Mouse (Mus musculus) liver, postnatal 0 days (tissue): ENCODE data around the gene Erf. TPM values are rescaled to one million over a fixed set of nuclear protein-coding genes. Genes with fewer than 3 reads are reported as not detected.

Source experiments
- ATAC-seq: fragments of 200-750 bp; cut with Nextera tagmentation; 2 replicates; pipeline ENCODE4 v1.8.0; 2017; ENCODE audit warnings: mild to moderate bottlenecking, moderate library complexity
- DNase-seq: peaks from one replicate; pipeline ENCODE4 v3.0.0-alpha.2; 2016
- H3K27ac ChIP-seq: fragments of 300-500 bp; sonication (generic); 2 replicates; pipeline ENCODE4 v1.5.1; 2014; ENCODE audit warnings: antibody characterized with exemption, moderate library complexity, mild to moderate bottlenecking, low read depth
- H3K27me3 ChIP-seq: fragments of 300-500 bp; sonication (generic); 2 replicates; pipeline ENCODE4 v1.6.1; 2014; ENCODE audit warnings: low read length, control low read depth, mixed read lengths; ENCODE audit not compliant: insufficient read depth
- H3K36me3 ChIP-seq: fragments of 300-500 bp; sonication (generic); replicated peaks from 2 replicates; pipeline ENCODE4 v1.6.1; 2014; ENCODE audit warnings: mild to moderate bottlenecking, control low read depth, low read length, moderate library complexity, mixed read lengths; ENCODE audit not compliant: insufficient read depth
- H3K4me1 ChIP-seq: fragments of 300-500 bp; sonication (generic); 2 replicates; pipeline ENCODE4 v1.6.1; 2014; ENCODE audit warnings: antibody characterized with exemption, mild to moderate bottlenecking, control low read depth; ENCODE audit not compliant: insufficient read depth
- H3K4me2 ChIP-seq: fragments of 300-500 bp; sonication (generic); 2 replicates; pipeline ENCODE4 v1.6.1; 2014; ENCODE audit warnings: low read depth, mild to moderate bottlenecking, low read length, moderate library complexity, mixed read lengths
- H3K4me3 ChIP-seq: fragments of 300-500 bp; sonication (generic); 2 replicates; pipeline ENCODE4 v1.5.1; 2014; ENCODE audit warnings: low read depth, low read length
- H3K9ac ChIP-seq: fragments of 300-500 bp; sonication (generic); replicated peaks from 2 replicates; pipeline ENCODE4 v1.6.1; 2014; ENCODE audit warnings: mild to moderate bottlenecking, moderate library complexity
- H3K9me3 ChIP-seq: fragments of 300-500 bp; sonication (generic); 2 replicates; pipeline ENCODE4 v1.6.1; 2016; ENCODE audit warnings: mild to moderate bottlenecking, control low read depth, low read length, mixed read lengths
- CTCF ChIP-seq: sonication (generic); IDR thresholded peaks from 2 replicates; pipeline ENCODE4 v1.5.1; 2016; ENCODE audit warnings: antibody characterized with exemption, low read depth
- EP300 ChIP-seq: IDR thresholded peaks from 2 replicates; pipeline ENCODE4 v1.6.1; 2016; ENCODE audit warnings: antibody characterized with exemption, low read depth, mild to moderate bottlenecking
- WGBS: fragments of 180-500 bp; shearing (Covaris S2); extraction: QIAGEN DNeasy Blood & Tissue Kit; methylation state at CpG from one replicate; pipeline ENCODE4 v1.1.7; 2014; ENCODE audit not compliant: insufficient replicate concordance; 5-methylcytosine and 5-hydroxymethylcytosine counted together
- polyA plus RNA-seq: library from polyadenylated mRNA; unstranded; fragments of >200 nt; fragmentation: Nextera tagmentation; extraction: Ambion mirVana; gene quantifications from 2 replicates; pipeline ENCODE4 v1.2.1, GENCODE M21; 2015

The Erf gene
- polyA plus RNA-seq, 1 experiment from 2014 or later: 4.6 TPM

- Histone ChIP-seq H3K27ac (no peak overlapping the region), H3K36me3 (peaks cover 20% of the 10 kb centered on the region), H3K4me2 (peak overlapping the region; percentile 26; the same call in 1 of the 2 replicates), H3K27me3 (no peaks in the 10 kb centered on the region), H3K4me3 (no peak overlapping the region), H3K4me1 (peaks cover 49% of the 10 kb centered on the region), H3K9ac (no peak overlapping the region), H3K9me3 (no peaks in the 10 kb centered on the region)
- TF ChIP-seq CTCF (no peak), EP300 (no peak)
- 92% methylated on average over 36 of the region's 38 CpGs for WGBS
- no peak for DNase-seq
- ATAC-seq: no peak
Measured at GRCm38 (mm10) chr7:25272445-25273258, 22.1 kb upstream of the Erf start.

GRCm38 (mm10) chr7:25271651-25272444, 21.3 kb upstream of the Erf start:
- 95% methylated on average over 28 of the region's 30 CpGs for WGBS
- H3K9me3 ChIP-seq: no peaks in the 10 kb centered on the region
- H3K9ac ChIP-seq: no peak overlapping the region
- ATAC-seq (no peak), DNase-seq (peak; percentile 15)
- H3K4me1 ChIP-seq: peaks cover 48% of the 10 kb centered on the region
- H3K36me3 ChIP-seq: peaks cover 20% of the 10 kb centered on the region
- no peak overlapping the region for H3K4me2 ChIP-seq
- TF ChIP-seq CTCF (no peak), EP300 (no peak)
- no peak overlapping the region for H3K27ac ChIP-seq
- H3K4me3 ChIP-seq: no peak overlapping the region
- no peaks in the 10 kb centered on the region for H3K27me3 ChIP-seq

- Histone ChIP-seq H3K27me3 (no peaks in the 10 kb centered on the region), H3K36me3 (peaks cover 20% of the 10 kb centered on the region), H3K9me3 (no peaks in the 10 kb centered on the region), H3K4me3 (no peak overlapping the region), H3K4me1 (peaks cover 52% of the 10 kb centered on the region), H3K27ac (no peak overlapping the region), H3K9ac (no peak overlapping the region), H3K4me2 (no peak overlapping the region)
- 91% methylated on average over 28 of the region's 35 CpGs for WGBS
- no peak for ATAC-seq
- peak; percentile 26 for DNase-seq
- TF ChIP-seq CTCF (no peak), EP300 (no peak)
Measured at GRCm38 (mm10) chr7:25270652-25271633, 20.4 kb upstream of the Erf start.

- TF ChIP-seq CTCF (no peak), EP300 (no peak)
- Histone ChIP-seq H3K9ac (peak overlapping the region; percentile 92), H3K4me2 (peak overlapping the region; percentile 90), H3K9me3 (no peaks in the 10 kb centered on the region), H3K36me3 (peaks cover 18% of the 10 kb centered on the region), H3K4me1 (peaks cover 45% of the 10 kb centered on the region), H3K27me3 (no peaks in the 10 kb centered on the region), H3K4me3 (peak overlapping the region; percentile 87), H3K27ac (peak overlapping the region; percentile 94; the same call in 1 of the 2 replicates)
- WGBS: 50% methylated on average over 8 of the region's 8 CpGs
- no peak for ATAC-seq
- DNase-seq: peak; percentile 27
Measured at GRCm38 (mm10) chr7:25269545-25270271, 19.1 kb upstream of the Erf start.

GRCm38 (mm10) chr7:25269029-25269428, 18.5 kb upstream of the Erf start:
- Histone ChIP-seq H3K27me3 (no peaks in the 10 kb centered on the region), H3K9ac (peak overlapping the region; percentile 92), H3K4me3 (peak overlapping the region; percentile 87), H3K4me2 (peak overlapping the region; percentile 90), H3K36me3 (peaks cover 17% of the 10 kb centered on the region), H3K27ac (peak overlapping the region; percentile 94), H3K4me1 (peaks cover 43% of the 10 kb centered on the region), H3K9me3 (no peaks in the 10 kb centered on the region)
- TF ChIP-seq EP300 (no peak), CTCF (no peak)
- DNase-seq (peak; percentile 25), ATAC-seq (no peak)
- 26% methylated on average over 4 of the region's 4 CpGs for WGBS
